Mouse (Mus musculus): ENCODE data around the gene Cylc2.

The Cylc2 gene

DNA sequence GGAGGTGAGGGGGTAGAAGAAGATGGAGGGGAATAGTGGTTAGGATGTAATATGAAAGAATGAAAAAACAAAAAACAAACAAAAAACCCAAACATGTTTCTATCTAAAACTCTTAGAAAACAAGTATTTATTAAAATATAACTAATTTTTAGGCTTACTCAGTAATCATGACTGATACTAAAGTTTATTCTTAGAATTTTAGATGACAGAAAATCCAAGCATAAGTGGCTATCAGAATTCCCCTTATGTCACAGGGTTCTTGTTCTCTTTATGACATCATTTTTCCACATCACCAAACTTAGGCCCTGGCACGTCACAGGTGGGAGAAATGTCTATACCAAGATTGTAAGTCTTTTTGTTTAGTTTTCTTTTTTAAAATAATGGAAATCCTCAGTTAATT, at the start of gene Cylc2:
Gene Cylc2, plus strand, starts transcription at position 301 of the 400 bp plus-strand sequence.
- DNase-seq (ENCODE audit: low read depth, low spot score): no peak

Measured in A20 (cell line).